Mouse (Mus musculus) heart, adult 2 months (tissue): ENCODE results near the gene Itgb1. TPM values are rescaled to one million over a fixed set of nuclear protein-coding genes. Genes with fewer than 3 reads are reported as not detected.

Source experiments
- DNase-seq, 2 experiments: peaks; one replicate each; pipeline ENCODE4 v3.0.0; 2021
- H3K27ac ChIP-seq: fragments of 200-600 bp; 2 replicates; pipeline ENCODE4 v1.8.1; 2022
- H3K27me3 ChIP-seq: fragments of 200-500 bp; 2 replicates; pipeline ENCODE4 v1.6.1; 2012; ENCODE audit warnings: mild to moderate bottlenecking, low read length, inconsistent platforms, mixed read lengths; ENCODE audit not compliant: control insufficient read depth, insufficient read depth
- H3K36me3 ChIP-seq: fragments of 200-500 bp; 2 replicates; pipeline ENCODE4 v1.6.1; 2012; ENCODE audit warnings: low read length, inconsistent platforms; ENCODE audit not compliant: control insufficient read depth, insufficient read depth
- H3K4me1 ChIP-seq: fragments of 200-500 bp; 2 replicates; pipeline ENCODE4 v1.6.1; 2011; ENCODE audit warnings: low read length; ENCODE audit not compliant: control insufficient read depth, insufficient read depth
- H3K4me3 ChIP-seq: fragments of 200-600 bp; 2 replicates; pipeline ENCODE4 v1.8.1; 2022
- H3K79me2 ChIP-seq: fragments of 200-500 bp; replicated peaks from 2 replicates; pipeline ENCODE4 v1.6.1; 2012; ENCODE audit warnings: mild to moderate bottlenecking, inconsistent platforms, low read length, moderate library complexity, mixed read lengths; ENCODE audit not compliant: control insufficient read depth, insufficient read depth
- H3K9ac ChIP-seq: fragments of 200-500 bp; 2 replicates; pipeline ENCODE4 v1.6.1; 2012; ENCODE audit warnings: low read depth, mild to moderate bottlenecking, control low read depth, inconsistent platforms, low read length, mixed read lengths
- CTCF ChIP-seq: fragments of 200-600 bp; IDR thresholded peaks from 2 replicates; pipeline ENCODE4 v1.8.1; 2022; ENCODE audit warnings: antibody characterized with exemption, mild to moderate bottlenecking, moderate library complexity
- EP300 ChIP-seq: fragments of 200-500 bp; IDR thresholded peaks from 2 replicates; pipeline ENCODE4 v1.6.1; 2011; ENCODE audit warnings: low read depth, low read length, control low read depth; ENCODE audit not compliant: insufficient read depth
- POLR2A ChIP-seq: fragments of 200-500 bp; IDR thresholded peaks from 2 replicates; pipeline ENCODE4 v1.6.1; 2011; ENCODE audit warnings: mild to moderate bottlenecking, low read depth, low read length, control low read depth; ENCODE audit not compliant: insufficient read depth
- WGBS: fragments of 180-500 bp; shearing (Covaris S2); methylation state at CpG from one replicate; pipeline ENCODE4 v1.1.7; 2018; 5-methylcytosine and 5-hydroxymethylcytosine counted together
- intact Hi-C: fragments of 180-260 bp; cut with DNase I; formaldehyde crosslinking; loops from one replicate; pipeline ENCODE4 v1.15.1; 2025
- polyA plus RNA-seq: library from polyadenylated mRNA; depleted of rRNA; stranded (reverse); fragments of >200 nt; gene quantifications from 2 replicates; pipeline ENCODE4 v1.2.3, GENCODE M21; 2012
- total RNA-seq, 2 experiments: library from RNA; stranded (reverse); gene quantifications; 2 replicates each; pipeline ENCODE4 v1.2.3; 2021

Gene Itgb1
- total and polyA plus RNA-seq, 3 experiments, result 80.5 to 365 (median 338) TPM

DNA sequence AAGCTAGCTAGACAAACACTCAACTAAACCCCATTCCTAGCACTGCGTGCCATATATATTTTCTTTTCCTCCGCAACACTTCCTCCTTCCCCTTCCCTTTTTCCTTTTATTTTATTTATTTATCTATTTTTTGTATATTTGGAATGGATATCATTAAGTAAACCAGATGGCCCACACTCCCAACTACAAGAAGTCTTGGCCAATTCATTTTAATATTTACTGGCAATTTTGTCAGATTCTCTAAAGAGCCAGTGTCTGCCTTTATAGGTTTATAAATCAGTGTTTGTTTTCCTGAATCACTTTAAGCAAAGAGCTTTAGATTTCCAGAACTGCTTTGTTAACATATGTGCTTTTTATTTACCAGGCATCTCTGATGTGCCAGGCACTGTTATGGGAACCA is 22.8 kb upstream of the Itgb1 start:
- intact Hi-C loops, result loop anchor here (2.0 kb wide), 1 partner anchor 22 kb away; the partner anchor contains the start of gene Itgb1
- no peaks in the 10 kb centered on the region for H3K27me3 ChIP-seq
- H3K79me2 ChIP-seq, result no peaks in the 10 kb centered on the region
- no peak for DNase-seq
- no peak overlapping the region for H3K9ac ChIP-seq
- no peak overlapping the region for H3K4me3 ChIP-seq
- TF ChIP-seq POLR2A (no peak), EP300 (no peak), CTCF (no peak)
- H3K36me3 ChIP-seq, result peaks cover 8% of the 10 kb centered on the region
- WGBS, result 72% methylated on average over 2 of the region's 2 CpGs
- peaks cover 6% of the 10 kb centered on the region for H3K4me1 ChIP-seq
- no peak overlapping the region; the same call in 1 of the 2 replicates for H3K27ac ChIP-seq

DNA sequence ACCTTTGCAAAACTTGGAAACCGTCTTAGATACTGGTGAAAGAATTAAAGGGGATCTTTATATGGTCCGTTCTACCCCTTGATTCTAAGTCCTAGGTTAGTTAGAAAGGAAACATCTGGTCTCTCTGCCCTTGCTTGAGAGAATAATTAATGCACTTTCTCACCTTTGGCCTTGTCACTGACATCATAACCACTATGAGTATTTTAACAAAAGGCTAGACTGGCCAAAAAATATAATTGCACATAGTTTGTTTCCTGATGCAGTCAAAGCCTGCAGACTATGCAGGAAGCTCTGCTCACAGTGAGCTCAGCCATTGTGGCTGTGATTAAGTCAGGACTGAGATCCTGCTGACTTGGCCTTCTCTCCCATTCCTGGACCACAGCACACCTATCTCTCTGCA is 22.3 kb upstream of the Itgb1 start:
- no peak for TF ChIP-seq CTCF
- no peak for TF ChIP-seq EP300
- TF ChIP-seq POLR2A, result no peak
- intact Hi-C loops, result loop anchor here (2.0 kb wide), 1 partner anchor 22 kb away; the partner anchor contains the start of gene Itgb1
- Histone ChIP-seq H3K4me1 (peaks cover 6% of the 10 kb centered on the region), H3K9ac (no peak overlapping the region), H3K79me2 (no peaks in the 10 kb centered on the region), H3K36me3 (peaks cover 8% of the 10 kb centered on the region), H3K4me3 (no peak overlapping the region), H3K27ac (no peak overlapping the region; the same call in 1 of the 2 replicates), H3K27me3 (no peaks in the 10 kb centered on the region)
- WGBS, result 27% methylated on average over 2 of the region's 2 CpGs
- DNase-seq, result no peak

DNA sequence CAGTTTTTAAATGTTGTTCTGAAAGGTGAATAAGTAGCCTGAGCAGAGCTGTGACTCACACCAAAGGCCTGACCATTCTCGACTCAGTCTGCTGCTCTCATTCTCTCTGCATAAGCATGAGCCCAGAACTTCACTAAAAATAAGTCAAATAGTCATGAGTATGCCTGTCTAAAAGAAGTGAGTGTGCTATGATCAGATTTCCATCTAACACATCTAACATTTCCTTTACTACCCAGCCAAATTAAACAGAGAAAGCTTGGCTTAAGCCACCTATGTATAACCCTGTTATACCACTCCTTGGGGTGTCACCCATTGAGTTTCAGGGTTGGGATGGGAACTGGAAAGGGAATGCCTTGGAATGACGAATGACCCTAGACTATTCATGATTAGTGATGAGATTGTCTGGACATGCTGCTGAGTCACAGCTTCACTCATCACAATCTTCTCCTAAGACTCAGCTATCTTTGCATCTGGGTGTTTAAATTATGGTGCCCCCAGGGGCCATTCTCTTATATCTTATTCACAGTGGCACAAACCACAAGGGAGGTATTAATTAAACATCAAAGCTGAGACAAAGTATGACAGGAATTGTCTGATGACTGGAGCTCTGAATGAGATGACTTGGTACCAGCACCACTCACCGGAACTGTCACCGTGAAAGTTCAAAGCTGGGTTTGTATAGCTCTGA is 18.7 kb upstream of the Itgb1 start:
- no peaks in the 10 kb centered on the region for H3K79me2 ChIP-seq
- H3K27me3 ChIP-seq, result no peaks in the 10 kb centered on the region
- no peak overlapping the region for H3K27ac ChIP-seq
- 88% methylated on average over 4 of the region's 4 CpGs for WGBS
- intact Hi-C loops, result no loop called here
- no peak overlapping the region for H3K4me3 ChIP-seq
- peaks cover 8% of the 10 kb centered on the region for H3K36me3 ChIP-seq
- no peak for DNase-seq
- peaks cover 6% of the 10 kb centered on the region for H3K4me1 ChIP-seq
- no peak overlapping the region for H3K9ac ChIP-seq
- TF ChIP-seq CTCF (no peak), EP300 (no peak), POLR2A (no peak)

DNA sequence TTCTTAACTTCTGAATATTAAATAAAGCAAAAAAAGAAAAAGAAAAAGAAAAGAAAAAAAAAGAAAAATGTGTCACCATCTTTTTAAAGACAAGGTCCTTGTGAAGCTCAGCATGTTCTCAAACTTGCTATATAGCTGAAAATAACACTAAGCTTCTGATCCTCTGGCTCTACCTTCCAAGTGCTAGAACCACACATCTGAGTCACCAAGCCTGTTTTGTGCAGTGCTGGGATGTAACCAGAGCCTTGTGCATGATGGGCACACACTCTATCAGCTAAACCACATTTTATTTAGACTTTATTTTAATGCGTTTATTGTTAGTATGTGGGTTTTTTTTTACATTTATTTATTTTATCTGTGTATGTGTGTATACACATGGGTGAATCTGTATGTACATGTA is 13.6 kb upstream of the Itgb1 start:
- H3K27me3 ChIP-seq, result no peaks in the 10 kb centered on the region
- intact Hi-C loops, result no loop called here
- H3K4me1 ChIP-seq, result no peaks in the 10 kb centered on the region
- H3K4me3 ChIP-seq, result no peak overlapping the region
- no peak for TF ChIP-seq CTCF
- TF ChIP-seq POLR2A, result no peak
- TF ChIP-seq EP300, result no peak
- no peak overlapping the region for H3K9ac ChIP-seq
- no peaks in the 10 kb centered on the region for H3K79me2 ChIP-seq
- H3K27ac ChIP-seq, result no peak overlapping the region
- H3K36me3 ChIP-seq, result no peaks in the 10 kb centered on the region; the same call in 1 of the 2 replicates
- no peak for DNase-seq
- 95% methylated on average over 1 of the region's 1 CpGs for WGBS

DNA sequence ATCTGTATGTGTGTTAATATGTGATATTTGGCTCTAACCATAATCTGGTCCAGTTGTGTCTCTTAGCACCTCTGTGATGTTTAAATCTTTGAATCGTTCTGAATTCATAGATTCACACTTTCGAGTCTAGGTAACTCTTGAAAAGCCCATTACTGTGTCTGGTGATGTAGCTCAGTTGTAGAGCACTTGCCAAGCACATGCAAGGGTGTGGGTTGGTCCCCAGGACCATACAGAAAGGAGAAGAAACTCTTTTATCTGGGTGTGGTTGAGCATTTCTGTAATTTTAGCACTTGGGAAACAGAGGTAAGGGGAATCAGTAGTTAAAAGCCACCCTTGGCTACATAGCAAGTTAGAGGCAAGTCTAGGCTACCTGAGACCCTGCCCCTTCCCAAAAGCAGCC is 13.0 kb upstream of the Itgb1 start:
- Histone ChIP-seq H3K4me3 (no peak overlapping the region), H3K27ac (no peak overlapping the region), H3K27me3 (no peaks in the 10 kb centered on the region), H3K79me2 (no peaks in the 10 kb centered on the region), H3K4me1 (no peaks in the 10 kb centered on the region), H3K9ac (no peak overlapping the region), H3K36me3 (no peaks in the 10 kb centered on the region; the same call in 1 of the 2 replicates)
- no peak for TF ChIP-seq CTCF
- TF ChIP-seq POLR2A, result no peak
- TF ChIP-seq EP300, result no peak
- no peak for DNase-seq
- intact Hi-C loops, result no loop called here
- WGBS, result 88% methylated on average over 2 of the region's 2 CpGs

DNA sequence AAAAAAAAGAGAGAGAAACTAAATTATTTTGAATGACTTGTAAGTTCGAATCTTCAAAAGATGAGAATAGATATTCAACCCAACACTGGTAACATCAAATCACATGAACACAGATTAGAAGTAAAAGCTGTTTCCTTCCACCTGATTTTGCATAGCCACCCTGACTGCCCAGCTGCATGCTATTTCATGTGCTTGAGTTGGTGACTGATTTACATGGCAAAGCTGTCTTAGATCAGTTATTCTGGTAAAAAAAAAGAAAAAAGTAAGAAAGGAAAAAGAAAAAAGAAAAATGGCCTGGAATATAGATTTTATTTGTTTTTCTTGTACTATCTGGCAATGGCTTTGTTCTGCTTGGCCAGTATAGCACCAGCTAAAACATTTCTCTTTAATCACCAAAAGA is 12.5 kb upstream of the Itgb1 start:
- no peak overlapping the region for H3K4me3 ChIP-seq
- H3K79me2 ChIP-seq, result no peaks in the 10 kb centered on the region
- TF ChIP-seq EP300, result no peak
- TF ChIP-seq POLR2A, result no peak
- no peak for TF ChIP-seq CTCF
- no peak overlapping the region for H3K27ac ChIP-seq
- no peaks in the 10 kb centered on the region; the same call in 1 of the 2 replicates for H3K36me3 ChIP-seq
- WGBS, result 76% methylated on average over 1 of the region's 1 CpGs
- intact Hi-C loops, result no loop called here
- H3K27me3 ChIP-seq, result no peaks in the 10 kb centered on the region
- H3K9ac ChIP-seq, result no peak overlapping the region
- DNase-seq, result no peak
- no peaks in the 10 kb centered on the region for H3K4me1 ChIP-seq
